Mouse (Mus musculus): ENCODE data around the gene Cx3cl1. TPM values are rescaled to one million over a fixed set of nuclear protein-coding genes. Genes with fewer than 3 reads are reported as not detected.

Gene Cx3cl1
- polyA plus RNA-seq, 1 experiment = 53.2 TPM

DNA sequence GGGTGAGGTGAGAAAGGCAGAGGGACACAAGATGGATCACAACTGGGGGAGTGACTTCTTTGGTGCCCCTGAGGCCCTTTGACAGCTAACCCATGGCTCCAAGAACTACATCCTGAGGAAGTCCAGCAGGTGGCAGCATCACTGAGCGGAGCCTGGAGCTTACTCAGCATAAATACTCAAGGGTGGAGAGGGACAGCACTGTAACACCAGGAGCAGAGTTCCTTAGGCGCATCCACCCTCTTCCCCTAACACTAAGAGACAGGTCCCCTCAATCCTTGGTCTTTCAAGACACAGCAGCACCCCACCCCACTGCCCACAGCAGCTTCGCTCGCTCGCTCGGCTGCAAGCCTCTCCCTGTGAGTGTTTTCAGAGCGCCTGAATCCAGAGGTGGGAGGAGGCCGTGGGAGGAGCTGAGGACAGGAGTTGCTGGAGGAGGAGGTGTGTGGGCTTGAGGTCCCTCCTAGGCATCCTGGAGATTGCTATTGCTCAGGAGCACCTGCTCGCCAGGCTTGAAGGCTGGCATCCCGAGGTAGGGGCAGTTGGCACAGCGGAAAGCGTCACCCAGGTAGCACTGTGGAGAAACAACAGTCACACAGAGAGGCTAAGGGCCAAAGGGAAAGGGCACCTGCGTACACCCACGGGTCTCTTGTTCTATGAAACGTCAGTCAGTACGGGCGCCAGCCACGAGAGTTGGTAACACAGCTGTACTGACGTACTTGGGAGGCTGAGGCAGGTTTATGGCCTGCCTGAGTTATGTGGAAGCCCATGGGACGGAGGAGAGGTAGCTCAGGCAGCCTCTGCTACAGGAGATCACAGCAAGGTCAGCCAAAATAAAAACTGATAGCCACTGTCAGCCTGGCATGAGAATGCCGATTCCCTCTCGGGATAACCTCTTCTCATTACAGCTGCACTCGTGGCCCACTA lies 51.1 kb downstream of the Cx3cl1 start:
- WGBS = 87% methylated on average over 23 of the region's 23 CpGs

DNA sequence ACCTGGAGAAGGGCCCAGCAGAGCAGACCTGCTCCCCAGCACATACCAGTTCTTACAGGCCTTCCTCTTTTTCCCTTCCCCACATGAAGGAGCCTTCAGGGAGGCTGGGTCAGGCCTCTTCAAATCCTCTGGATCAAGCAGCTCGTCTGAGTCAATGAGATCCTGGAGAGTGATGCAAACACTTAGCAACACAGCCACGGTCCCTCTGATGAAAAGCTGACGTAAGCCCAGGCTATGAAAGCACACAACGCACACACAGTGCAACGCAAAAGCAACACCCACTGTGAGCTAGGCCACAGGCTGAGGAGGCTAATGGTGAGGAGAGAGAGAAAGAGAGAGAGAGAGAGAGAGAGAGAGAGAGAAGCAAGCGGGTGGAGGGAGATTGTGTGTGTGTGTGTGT lies 53.4 kb downstream of the Cx3cl1 start:
- DNase-seq (ENCODE audit: low read depth, low spot score) = no peak
- WGBS = 87% methylated on average over 6 of the region's 6 CpGs

More for the DNA sequence above, 51.1 kb downstream of the Cx3cl1 start:
- DNase-seq (ENCODE audit: low read depth, low spot score) = peak; percentile 37

GRCm38 (mm10) chr8:94826210-94826609 lies 54.4 kb downstream of the Cx3cl1 start:
- DNase-seq (ENCODE audit: low read depth, low spot score) = no peak
- 88% methylated on average over 5 of the region's 5 CpGs for WGBS

GRCm38 (mm10) chr8:94828284-94828683 lies 56.5 kb downstream of the Cx3cl1 start:
- whole genome bisulfite sequencing = 83% methylated on average over 6 of the region's 6 CpGs
- no peak for DNase-seq (ENCODE audit: low read depth, low spot score)

Other genes starting within 250 kb of the Cx3cl1 start
- 37.7 and 57.2 TPM in 2 replicates for gene Cpne2, start 239.0 kb upstream of the Cx3cl1 start, polyA plus RNA-seq (2012; rRNA removed)
- 4.8 and 8.0 TPM in 2 replicates for gene Rspry1, start 170.1 kb upstream of the Cx3cl1 start, polyA plus RNA-seq (2012; rRNA removed)
- 22.6 and 23.3 TPM in 2 replicates for gene Fam192a, start 170.0 kb upstream of the Cx3cl1 start, polyA plus RNA-seq (2012; rRNA removed)
- 61.7 and 76.1 TPM in 2 replicates for gene Arl2bp, start 105.4 kb upstream of the Cx3cl1 start, polyA plus RNA-seq (2012; rRNA removed)
- 63.8 and 69.8 TPM in 2 replicates for gene Pllp, start 75.7 kb upstream of the Cx3cl1 start, polyA plus RNA-seq (2012; rRNA removed)
- 7.7 and 8.9 TPM in 2 replicates for gene Ccl22, start 26.4 kb upstream of the Cx3cl1 start, polyA plus RNA-seq (2012; rRNA removed)
- 2.5 and 4.9 TPM in 2 replicates for gene Ccl17, start 38.4 kb downstream of the Cx3cl1 start, polyA plus RNA-seq (2012; rRNA removed)
- 100 and 148 TPM in 2 replicates for gene Coq9, start 66.3 kb downstream of the Cx3cl1 start, polyA plus RNA-seq (2012; rRNA removed)
- 39.1 and 44.8 TPM in 2 replicates for gene Ciapin1, start 66.3 kb downstream of the Cx3cl1 start, polyA plus RNA-seq (2012; rRNA removed)
- gene Polr2c, start 85.4 kb downstream of the Cx3cl1 start, polyA plus RNA-seq (2012; rRNA removed) = 78.3 and 78.8 TPM in 2 replicates
- 116 and 138 TPM in 2 replicates for gene Dok4, start 104.3 kb downstream of the Cx3cl1 start, polyA plus RNA-seq (2012; rRNA removed)
- gene Ccdc102a, start 146.1 kb downstream of the Cx3cl1 start, polyA plus RNA-seq (2012; rRNA removed) = 4.3 and 5.8 TPM in 2 replicates
- 13.2 and 21.4 TPM in 2 replicates for gene Adgrg5, start 151.7 kb downstream of the Cx3cl1 start, polyA plus RNA-seq (2012; rRNA removed)
- gene Adgrg1, start 202.7 kb downstream of the Cx3cl1 start, polyA plus RNA-seq (2012; rRNA removed) = 26.3 and 37.3 TPM in 2 replicates
- gene Adgrg3, start 245.7 kb downstream of the Cx3cl1 start, polyA plus RNA-seq (2012; rRNA removed) = 5.5 and 9.2 TPM in 2 replicates